Mouse (Mus musculus): ENCODE data around the gene Osbpl10.
"Not testable (repeated sequence)": the region's sequence is repeated elsewhere in the genome, so short reads cannot be mapped to it uniquely, and the experiment has no call there.

Gene Osbpl10
- long read RNA-seq, experiment 1, partial matches to known transcripts, result 1 of 2 reads
- long read RNA-seq, experiment 1, other reads (novel, unspliced or antisense), result 1 of 2 reads
- long read RNA-seq, experiment 2, partial matches to known transcripts, result 1 of 3 reads
- long read RNA-seq, experiment 2, other reads (novel, unspliced or antisense), result 2 of 3 reads

- intact Hi-C loops (cut with DNase I), result no loop called here
Observed at GRCm38 (mm10) chr9:114978281-114979111, at the start of gene Osbpl10. Gene Osbpl10, plus strand, starts transcription at chr9:114978569.

GRCm38 (mm10) chr9:114930464-114931090 is 47.8 kb upstream of the Osbpl10 start:
- intact Hi-C loops (cut with DNase I), result no loop called here

GRCm38 (mm10) chr9:114932607-114933006 is 45.8 kb upstream of the Osbpl10 start:
- intact Hi-C loops (cut with DNase I), result no loop called here

GRCm38 (mm10) chr9:114933037-114933722 is 45.2 kb upstream of the Osbpl10 start:
- intact Hi-C loops (cut with DNase I), result no loop called here

- intact Hi-C loops (cut with DNase I), result no loop called here
Observed at GRCm38 (mm10) chr9:114933723-114934171, 44.6 kb upstream of the Osbpl10 start, which contains the start of gene Gpd1l. Gene Gpd1l, minus strand, starts transcription at chr9:114933987.

- intact Hi-C loops (cut with DNase I), result no loop called here
Observed at GRCm38 (mm10) chr9:114934231-114934630, 44.1 kb upstream of the Osbpl10 start.

- intact Hi-C loops (cut with DNase I), result no loop called here
Observed at GRCm38 (mm10) chr9:114935321-114935720, 43.0 kb upstream of the Osbpl10 start.

GRCm38 (mm10) chr9:114936687-114937086 is 41.7 kb upstream of the Osbpl10 start:
- intact Hi-C loops (cut with DNase I), result no loop called here

- intact Hi-C loops (cut with DNase I), result no loop called here
Observed at GRCm38 (mm10) chr9:114944642-114945041, 33.7 kb upstream of the Osbpl10 start.

- intact Hi-C loops (cut with DNase I), result no loop called here
Observed at GRCm38 (mm10) chr9:114945576-114945975, 32.8 kb upstream of the Osbpl10 start.

- intact Hi-C loops (cut with DNase I), result no loop called here
Observed at GRCm38 (mm10) chr9:114948395-114948794, 30.0 kb upstream of the Osbpl10 start.

GRCm38 (mm10) chr9:114952866-114953265 is 25.5 kb upstream of the Osbpl10 start:
- intact Hi-C loops (cut with DNase I), result no loop called here

- intact Hi-C loops (cut with DNase I), result loop anchor here (5.0 kb wide), 1 partner anchor 158 kb away; no protein-coding TSS in a partner anchor
Observed at GRCm38 (mm10) chr9:114955340-114955739, 23.0 kb upstream of the Osbpl10 start.

GRCm38 (mm10) chr9:114956945-114957344 is 21.4 kb upstream of the Osbpl10 start:
- intact Hi-C loops (cut with DNase I), result loop anchor here (2.0 to 5.0 kb wide), 2 partner anchors 44 to 160 kb away; no protein-coding TSS in a partner anchor

GRCm38 (mm10) chr9:114960043-114960789 is 18.2 kb upstream of the Osbpl10 start:
- intact Hi-C loops (cut with DNase I), result no loop called here

- intact Hi-C loops (cut with DNase I), result no loop called here
Observed at GRCm38 (mm10) chr9:114960844-114961243, 17.5 kb upstream of the Osbpl10 start.

- intact Hi-C loops (cut with DNase I), result no loop called here
Observed at GRCm38 (mm10) chr9:114964093-114964492, 14.3 kb upstream of the Osbpl10 start.

GRCm38 (mm10) chr9:114966286-114966685 is 12.1 kb upstream of the Osbpl10 start:
- intact Hi-C loops (cut with DNase I), result not testable (repeated sequence)

GRCm38 (mm10) chr9:114977461-114978280 is 698 bp upstream of the Osbpl10 start:
- intact Hi-C loops (cut with DNase I), result no loop called here

- intact Hi-C loops (cut with DNase I), result no loop called here
Observed at GRCm38 (mm10) chr9:114979969-114980368, 1.6 kb downstream of the Osbpl10 start.
